Mouse (Mus musculus) erythroblast, adult 5-6 weeks (primary cell): Measurements from ENCODE around the gene Frrs1l. TPM values are rescaled to one million over a fixed set of nuclear protein-coding genes. Genes with fewer than 3 reads are reported as not detected.
A peak's percentile ranks its signal among the peaks of the same experiment; 100 is the strongest.

Experiments used
- ATAC-seq: replicated peaks from 2 replicates; pipeline ENCODE4 v1.8.0; 2016; ENCODE audit warnings: moderate number of reproducible peaks, mild to moderate bottlenecking, moderate TSS enrichment, inconsistent platforms; ENCODE audit not compliant: poor library complexity, low FRiP score, severe bottlenecking
- total RNA-seq, 2 experiments: library from RNA; stranded (forward) in 1 of 2; stranded (reverse) in 1 of 2; fragments of 150-400 nt in 1 of 2; fragments of 200-764, 138-1000 nt in 1 of 2; gene quantifications; 2 replicates each; pipeline versions ENCODE4 v1.2.3 to v1.2.4; 2015 to 2017; ENCODE audit warnings: low replicate concordance in 2 of 2

The Frrs1l gene
- total RNA-seq, 2 experiments from 2014 or later, result not detected

GRCm38 (mm10) chr4:56989431-56990214 is 568 bp downstream of the Frrs1l start:
- ATAC-seq, result no peak

DNA sequence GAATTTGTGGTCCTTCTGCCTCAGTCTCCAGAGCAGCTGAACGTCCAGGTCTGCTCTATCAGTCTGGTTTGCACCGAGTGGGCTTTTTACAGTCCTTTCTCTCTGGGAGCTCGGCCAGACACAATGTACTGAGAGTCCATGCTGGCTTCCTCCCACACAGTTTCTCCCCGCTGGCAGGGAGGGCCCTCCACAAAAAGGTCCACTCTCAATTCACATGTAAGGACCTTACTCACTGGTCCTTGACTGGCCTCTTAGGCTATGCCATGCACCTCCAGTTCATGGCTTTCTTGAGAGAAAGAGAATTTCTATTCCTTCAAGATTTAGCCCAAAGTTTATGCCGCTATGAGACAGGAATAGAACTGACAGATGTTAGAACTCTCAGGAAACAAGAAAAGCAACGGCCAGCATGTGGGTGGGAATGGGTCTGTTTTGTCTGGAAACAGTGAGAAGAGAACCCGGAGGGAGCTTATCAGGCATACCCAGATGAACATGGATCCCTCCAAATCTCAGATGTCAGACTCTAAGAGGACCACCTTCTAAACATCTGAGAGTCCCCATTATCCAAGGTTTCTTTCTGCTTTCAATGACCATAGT is 24.5 kb downstream of the Frrs1l start:
- no peak for ATAC-seq

DNA sequence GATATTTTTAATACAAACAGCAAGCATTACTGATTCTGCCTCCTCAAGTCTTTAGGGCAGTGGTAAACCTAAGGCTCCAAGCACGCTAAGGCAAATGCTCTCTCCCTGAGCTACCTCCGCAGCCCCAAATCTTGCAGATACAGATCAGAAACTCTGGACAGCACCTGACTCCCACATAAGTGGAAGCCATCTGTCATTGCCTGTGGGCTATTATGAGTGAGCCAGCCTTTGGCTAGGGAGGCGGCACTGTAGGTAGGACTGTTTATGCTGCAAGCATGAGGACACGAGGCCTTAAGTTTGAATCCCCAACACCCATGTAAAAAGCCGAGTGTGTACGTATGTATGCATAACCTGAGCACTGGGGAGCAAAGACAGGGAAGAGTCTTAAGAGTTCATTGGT is 26.5 kb downstream of the Frrs1l start:
- no peak for ATAC-seq

- ATAC-seq, result no peak
Observed at GRCm38 (mm10) chr4:56961320-56961925, 28.8 kb downstream of the Frrs1l start.

DNA sequence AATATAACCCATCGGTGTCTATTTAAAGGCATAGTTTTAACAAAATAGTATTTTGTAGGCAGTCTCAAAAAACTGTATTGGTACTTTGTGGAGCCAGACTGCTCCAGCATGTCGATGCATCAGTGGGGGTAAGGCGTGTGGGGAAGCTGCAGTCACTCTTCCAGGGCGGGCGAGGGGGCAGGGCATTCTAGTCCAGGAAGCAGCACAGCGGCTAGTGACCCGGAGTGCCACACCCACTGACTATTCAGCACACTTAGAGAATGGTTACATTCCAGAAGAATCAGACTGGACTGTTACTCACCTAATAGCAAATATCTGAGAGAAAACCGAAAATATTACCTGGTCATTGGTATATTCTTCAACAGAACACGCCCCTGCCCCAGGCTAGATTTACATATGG is 32.7 kb downstream of the Frrs1l start:
- no peak for ATAC-seq

GRCm38 (mm10) chr4:56953235-56953634 is 37.0 kb downstream of the Frrs1l start:
- ATAC-seq, result no peak

DNA sequence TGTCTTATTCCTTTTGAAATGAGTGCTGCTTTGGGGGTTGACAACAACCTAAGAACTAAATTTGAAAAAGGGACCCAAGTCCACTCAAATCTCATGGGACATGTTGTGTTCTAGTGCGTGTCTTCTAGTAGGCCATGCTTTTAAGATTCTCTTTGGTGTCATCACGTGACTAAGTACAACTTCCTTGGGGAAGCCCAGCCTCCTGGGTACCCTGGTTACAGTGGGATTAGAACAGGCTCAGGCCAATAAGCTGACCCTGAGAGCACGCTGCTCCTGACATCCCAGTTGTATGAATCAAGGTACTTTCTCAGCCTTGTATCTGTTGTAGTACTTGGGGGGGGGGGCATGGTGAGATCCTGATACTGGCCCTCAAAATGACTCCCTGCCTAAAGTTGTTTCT is 38.5 kb downstream of the Frrs1l start:
- no peak for ATAC-seq

DNA sequence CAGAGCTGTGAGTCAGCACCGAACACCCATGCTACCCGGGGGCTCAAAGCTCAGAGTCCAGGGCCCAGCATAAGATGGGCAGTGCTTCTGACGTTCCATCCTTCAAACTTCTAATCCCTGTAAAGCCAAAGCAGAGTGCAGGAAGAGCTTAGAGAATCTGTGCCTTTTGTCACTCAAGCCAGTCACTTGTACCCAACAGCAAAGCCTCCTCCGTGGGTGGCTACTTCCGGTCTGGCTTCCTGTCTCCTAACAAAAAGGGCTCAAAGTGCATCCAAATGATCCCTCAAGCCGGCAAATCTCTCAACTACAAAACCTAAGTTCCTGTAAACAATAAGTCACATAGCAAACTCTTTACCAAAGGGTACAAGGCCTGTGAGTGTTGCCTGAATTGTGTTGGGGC is 40.7 kb downstream of the Frrs1l start:
- ATAC-seq, result no peak

GRCm38 (mm10) chr4:56946641-56947640 is 43.2 kb downstream of the Frrs1l start, which contains the start of gene Tmem245:
Gene Tmem245 (minus strand): TSS chr4:56947437.
- peak; percentile 98 for ATAC-seq

- no peak for ATAC-seq
Observed at GRCm38 (mm10) chr4:56946180-56946579, 44.0 kb downstream of the Frrs1l start.

DNA sequence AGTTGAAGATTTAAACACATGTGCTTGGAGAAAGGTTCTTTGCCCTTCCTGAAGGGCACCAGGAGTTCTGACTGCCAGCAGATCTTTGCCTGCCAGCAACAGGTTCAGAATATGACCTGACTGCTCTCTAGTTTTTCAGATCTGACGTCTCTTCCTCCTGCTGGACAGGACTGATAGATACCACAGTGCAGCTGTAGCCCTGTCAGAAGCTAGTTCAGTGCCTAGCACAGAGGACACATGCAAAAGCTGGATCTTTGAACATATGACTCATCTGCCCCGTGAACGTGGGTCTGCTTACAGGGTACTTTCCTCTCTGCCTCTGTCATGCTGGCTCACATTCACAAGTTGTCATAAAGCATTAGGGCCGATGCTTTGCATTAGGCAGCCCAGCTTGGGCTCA is 45.9 kb downstream of the Frrs1l start:
- ATAC-seq, result no peak

DNA sequence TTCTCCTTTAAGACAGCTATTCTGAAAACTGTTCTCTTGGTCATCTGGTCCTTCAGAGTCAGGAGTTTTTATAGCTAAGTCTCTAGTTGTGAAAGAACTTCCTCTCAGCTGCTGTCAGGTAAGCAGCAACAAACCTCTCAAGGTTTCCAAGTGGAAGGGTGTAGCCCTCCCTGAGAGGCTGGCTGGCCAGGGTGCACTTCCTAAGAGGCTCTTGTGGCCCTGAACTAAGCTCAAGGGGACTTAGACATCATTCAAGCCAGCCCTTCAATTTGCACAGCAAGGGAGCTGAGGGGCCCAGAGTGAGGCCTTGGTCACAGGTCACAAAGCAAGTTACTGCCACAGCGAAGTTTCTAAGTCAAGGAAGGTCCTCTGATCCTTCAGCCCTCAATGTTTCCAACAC is 46.9 kb downstream of the Frrs1l start:
- no peak for ATAC-seq

GRCm38 (mm10) chr4:56942567-56942966 is 47.6 kb downstream of the Frrs1l start:
- no peak for ATAC-seq

- ATAC-seq, result no peak
Observed at GRCm38 (mm10) chr4:56941481-56941880, 48.7 kb downstream of the Frrs1l start.

DNA sequence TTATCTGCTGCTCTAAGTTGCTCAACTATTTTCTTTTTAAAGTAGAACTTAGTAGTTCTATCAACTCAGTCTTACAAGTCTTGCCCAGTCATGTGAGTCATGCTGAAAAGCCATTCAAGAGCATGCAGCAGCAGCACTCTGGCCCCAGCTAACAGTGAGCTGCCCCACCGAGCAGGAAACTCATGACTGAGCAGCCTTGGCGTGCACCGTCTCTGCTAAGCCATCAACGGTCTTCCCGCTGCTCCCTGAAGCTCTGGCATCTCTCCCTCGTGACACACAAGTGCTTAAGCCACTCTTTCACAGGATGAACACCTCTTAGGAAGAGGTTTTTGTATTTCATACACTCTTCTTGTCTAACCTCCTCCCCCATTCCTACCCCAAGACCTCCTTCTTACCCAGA is 53.1 kb downstream of the Frrs1l start:
- no peak for ATAC-seq

- ATAC-seq, result no peak
Observed at GRCm38 (mm10) chr4:56935327-56935726, 54.9 kb downstream of the Frrs1l start.

- no peak for ATAC-seq
Observed at GRCm38 (mm10) chr4:56933154-56933553, 57.0 kb downstream of the Frrs1l start.

GRCm38 (mm10) chr4:56932096-56932495 is 58.1 kb downstream of the Frrs1l start:
- no peak for ATAC-seq

DNA sequence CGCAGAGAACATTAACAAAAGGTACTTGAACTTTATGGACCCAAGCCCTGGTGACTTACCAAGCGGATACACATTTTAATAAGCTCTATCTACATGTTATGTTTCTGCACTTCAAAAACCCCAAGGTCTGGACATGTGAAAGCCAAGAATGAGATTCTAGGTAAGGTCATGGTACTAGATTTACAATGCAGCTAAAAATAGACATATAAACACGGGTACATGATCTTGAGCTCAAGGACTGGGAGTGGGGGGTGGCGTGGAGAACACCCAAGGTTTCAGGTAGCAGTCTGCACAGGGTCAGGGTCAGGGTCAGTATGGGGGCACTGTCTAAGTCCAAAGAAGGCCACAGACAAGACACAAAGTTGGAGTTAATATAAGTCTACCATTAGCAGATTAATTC is 59.9 kb downstream of the Frrs1l start:
- no peak for ATAC-seq

GRCm38 (mm10) chr4:56926971-56927370 is 63.2 kb downstream of the Frrs1l start:
- ATAC-seq, result no peak
